Mouse (Mus musculus): ENCODE measurements around the gene Tcaf2. TPM values are rescaled to one million over a fixed set of nuclear protein-coding genes. Genes with fewer than 3 reads are reported as not detected.

The Tcaf2 gene
- 1.8 TPM for polyA plus RNA-seq (2015; fragmentation: Illumina TruSeq; extraction: RNeasy Lipid Tissue Mini Kit (QIAGEN cat#74804); ENCODE audit: insufficient read depth, low read depth, low replicate concordance)

GRCm38 (mm10) chr6:42644912-42645549 lies at the start of gene Tcaf2:
Gene Tcaf2 (minus strand): TSS chr6:42645254.

DNA sequence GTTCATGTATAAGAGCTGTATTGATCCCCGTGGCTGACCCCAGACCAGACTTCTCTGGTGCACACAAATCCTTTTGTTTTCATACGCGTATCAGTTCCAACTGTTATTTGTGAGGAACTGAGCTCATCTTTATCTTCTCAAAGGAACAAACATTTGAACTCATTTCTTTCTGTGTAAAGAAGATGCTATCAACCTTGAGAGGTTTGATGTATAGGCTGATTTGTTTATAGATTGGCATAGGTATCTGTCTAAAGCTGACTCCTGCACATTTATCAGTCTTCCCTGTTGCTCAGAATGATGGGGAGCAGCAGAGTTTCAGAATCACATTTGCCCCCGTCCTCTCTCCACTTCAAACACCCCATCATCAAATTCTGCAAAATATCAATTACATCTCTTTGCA lies 47.5 kb downstream of the Tcaf2 start, which contains the start of gene Tcaf3:
Tcaf3 (minus strand) TSS at position 101 of the 400 bp plus-strand sequence.

Other genes with a start within 250 kb of the Tcaf2 start
- not detected for gene Tas2r143, start 245.0 kb downstream of the Tcaf2 start, polyA plus RNA-seq (2015; fragmentation: Illumina TruSeq; extraction: RNeasy Lipid Tissue Mini Kit (QIAGEN cat#74804); ENCODE audit: insufficient read depth, low read depth, low replicate concordance)
- not detected for gene Tas2r135, start 239.8 kb downstream of the Tcaf2 start, polyA plus RNA-seq (2015; fragmentation: Illumina TruSeq; extraction: RNeasy Lipid Tissue Mini Kit (QIAGEN cat#74804); ENCODE audit: insufficient read depth, low read depth, low replicate concordance)
- gene Tas2r126, start 210.7 kb downstream of the Tcaf2 start, polyA plus RNA-seq (2015; fragmentation: Illumina TruSeq; extraction: RNeasy Lipid Tissue Mini Kit (QIAGEN cat#74804); ENCODE audit: insufficient read depth, low read depth, low replicate concordance) = not detected
- not detected for gene Olfr458, start 180.1 kb downstream of the Tcaf2 start, polyA plus RNA-seq (2015; fragmentation: Illumina TruSeq; extraction: RNeasy Lipid Tissue Mini Kit (QIAGEN cat#74804); ENCODE audit: insufficient read depth, low read depth, low replicate concordance)
- gene Olfr457, start 168.9 kb downstream of the Tcaf2 start, polyA plus RNA-seq (2015; fragmentation: Illumina TruSeq; extraction: RNeasy Lipid Tissue Mini Kit (QIAGEN cat#74804); ENCODE audit: insufficient read depth, low read depth, low replicate concordance) = not detected
- not detected for gene Olfr456, start 158.0 kb downstream of the Tcaf2 start, polyA plus RNA-seq (2015; fragmentation: Illumina TruSeq; extraction: RNeasy Lipid Tissue Mini Kit (QIAGEN cat#74804); ENCODE audit: insufficient read depth, low read depth, low replicate concordance)
- gene Olfr455, start 97.7 kb downstream of the Tcaf2 start, polyA plus RNA-seq (2015; fragmentation: Illumina TruSeq; extraction: RNeasy Lipid Tissue Mini Kit (QIAGEN cat#74804); ENCODE audit: insufficient read depth, low read depth, low replicate concordance) = not detected
- not detected for gene Tcaf3, start 47.6 kb downstream of the Tcaf2 start, polyA plus RNA-seq (2015; fragmentation: Illumina TruSeq; extraction: RNeasy Lipid Tissue Mini Kit (QIAGEN cat#74804); ENCODE audit: insufficient read depth, low read depth, low replicate concordance)
- 4.2 TPM for gene Tcaf1, start 64.8 kb upstream of the Tcaf2 start, polyA plus RNA-seq (2015; fragmentation: Illumina TruSeq; extraction: RNeasy Lipid Tissue Mini Kit (QIAGEN cat#74804); ENCODE audit: insufficient read depth, low read depth, low replicate concordance)
- gene Olfr453, start 94.1 kb upstream of the Tcaf2 start, polyA plus RNA-seq (2015; fragmentation: Illumina TruSeq; extraction: RNeasy Lipid Tissue Mini Kit (QIAGEN cat#74804); ENCODE audit: insufficient read depth, low read depth, low replicate concordance) = not detected
- gene Olfr38, start 111.2 kb upstream of the Tcaf2 start, polyA plus RNA-seq (2015; fragmentation: Illumina TruSeq; extraction: RNeasy Lipid Tissue Mini Kit (QIAGEN cat#74804); ENCODE audit: insufficient read depth, low read depth, low replicate concordance) = not detected
- gene Olfr452, start 139.8 kb upstream of the Tcaf2 start, polyA plus RNA-seq (2015; fragmentation: Illumina TruSeq; extraction: RNeasy Lipid Tissue Mini Kit (QIAGEN cat#74804); ENCODE audit: insufficient read depth, low read depth, low replicate concordance) = not detected
- gene Olfr450, start 166.7 kb upstream of the Tcaf2 start, polyA plus RNA-seq (2015; fragmentation: Illumina TruSeq; extraction: RNeasy Lipid Tissue Mini Kit (QIAGEN cat#74804); ENCODE audit: insufficient read depth, low read depth, low replicate concordance) = not detected
- not detected for gene Olfr449, start 189.1 kb upstream of the Tcaf2 start, polyA plus RNA-seq (2015; fragmentation: Illumina TruSeq; extraction: RNeasy Lipid Tissue Mini Kit (QIAGEN cat#74804); ENCODE audit: insufficient read depth, low read depth, low replicate concordance)
- not detected for gene Olfr448, start 245.2 kb upstream of the Tcaf2 start, polyA plus RNA-seq (2015; fragmentation: Illumina TruSeq; extraction: RNeasy Lipid Tissue Mini Kit (QIAGEN cat#74804); ENCODE audit: insufficient read depth, low read depth, low replicate concordance)

All from pancreas, adult 10 weeks (tissue).